Mouse (Mus musculus) E14TG2a.4 (cell line): Measurements from ENCODE around the gene Psmd14.

Experiments
- CTCF ChIP-seq: conservative IDR thresholded peaks from 2 replicates; pipeline ENCODE4 v1.5.1; 2014; ENCODE audit warnings: low read length
- POU5F1 ChIP-seq: IDR thresholded peaks from 2 replicates; pipeline ENCODE4 v1.6.1; 2014; ENCODE audit warnings: low read length, borderline replicate concordance

GRCm38 (mm10) chr2:61662833-61663232 lies 48.7 kb upstream of the Psmd14 start:
- TF ChIP-seq CTCF, result no peak
- no peak for TF ChIP-seq POU5F1
